Mouse (Mus musculus): ENCODE data around the gene Cd82.

DNA sequence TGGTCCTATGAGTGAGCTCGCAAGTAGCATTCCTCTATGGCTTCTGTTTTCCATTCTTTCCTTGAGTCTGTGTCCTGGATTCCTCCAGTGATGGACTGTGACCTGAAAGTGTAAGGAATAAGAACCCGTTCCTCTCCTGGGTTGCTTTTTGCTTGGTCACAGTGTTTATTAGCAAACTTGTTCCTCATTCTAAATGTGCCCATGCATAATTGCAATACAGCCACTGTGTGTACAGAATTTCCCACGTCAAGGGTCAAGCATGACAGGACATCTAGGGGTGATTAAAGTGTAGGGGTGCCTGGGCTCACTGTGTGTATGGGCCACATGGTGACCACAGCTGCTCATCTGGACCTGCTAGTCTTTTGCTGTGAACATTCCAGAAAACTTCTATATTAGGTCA, 28.0 kb downstream of the Cd82 start:
- TF ChIP-seq CTCF (IDR thresholded peaks at IDR 0.05; ENCODE audit: extremely low read depth, insufficient read length, insufficient replicate concordance, low read depth, low read length) (no peak), POLR2A (IDR thresholded peaks at IDR 0.05; ENCODE audit: low read depth, low read length) (no peak)
